Mouse (Mus musculus) thymus, adult 18-20 months (tissue): Measurements from ENCODE around the gene Fscn1.

Source experiments
- DNase-seq, 2 experiments: peaks; one replicate each; pipeline ENCODE4 v3.0.0; 2022; ENCODE audit warnings: mixed read lengths in 2 of 2

The Fscn1 gene

DNA sequence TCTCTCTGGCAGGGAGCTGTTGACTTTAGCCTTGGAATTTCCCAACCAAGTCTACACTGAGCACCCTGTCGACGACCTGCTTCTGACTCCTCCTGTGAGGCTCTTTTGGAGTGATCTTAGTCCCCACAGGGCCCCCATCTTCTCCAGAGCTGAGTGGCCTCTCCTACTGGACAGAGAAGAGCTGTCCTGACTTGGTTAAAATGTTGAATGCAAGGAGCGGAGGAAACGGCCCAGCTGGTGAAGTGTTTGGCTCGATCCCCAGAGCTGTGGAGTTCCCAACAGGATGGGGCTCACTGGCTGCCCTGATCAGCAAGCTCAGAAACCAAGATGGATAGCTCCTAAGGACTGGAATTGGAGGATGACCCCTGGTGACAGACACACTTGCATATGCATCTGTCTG, 16.4 kb downstream of the Fscn1 start:
- DNase-seq = no peak

DNA sequence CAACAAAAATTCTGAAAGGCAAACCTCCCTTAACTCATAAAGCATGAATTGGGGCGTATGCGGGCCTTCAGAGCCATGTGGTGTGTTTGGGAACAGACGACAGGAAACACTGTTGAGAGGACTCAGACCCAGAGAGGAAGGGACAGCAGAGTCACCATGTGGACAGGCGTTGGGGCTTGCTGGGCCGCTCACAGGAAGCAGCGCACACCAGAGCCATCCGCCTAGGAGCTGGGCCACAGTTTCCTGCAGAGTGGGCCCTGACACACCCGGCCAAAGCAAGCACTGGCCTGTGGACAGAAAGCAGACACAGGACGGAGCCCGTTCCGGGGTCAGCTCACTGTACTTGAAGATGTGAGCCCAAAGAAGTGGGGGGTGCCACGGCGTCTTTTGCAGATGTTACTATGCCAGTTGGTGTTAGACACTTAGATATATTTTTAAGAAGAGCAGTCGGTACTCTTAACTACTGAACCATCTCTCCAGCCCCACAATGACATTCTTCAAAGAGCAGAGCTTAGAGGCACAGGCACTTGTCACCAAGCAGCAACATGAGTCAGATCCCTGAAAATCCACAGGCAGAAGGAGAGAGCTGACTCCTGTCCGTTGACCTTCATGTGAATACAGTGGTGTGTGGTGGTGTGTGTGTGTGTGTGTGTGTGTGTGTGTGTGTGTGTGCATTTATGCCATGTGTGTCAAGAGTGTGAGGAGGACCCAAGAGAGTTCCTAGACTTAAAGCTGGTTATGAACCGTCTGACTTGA, 22.1 kb downstream of the Fscn1 start:
- no peak for DNase-seq

DNA sequence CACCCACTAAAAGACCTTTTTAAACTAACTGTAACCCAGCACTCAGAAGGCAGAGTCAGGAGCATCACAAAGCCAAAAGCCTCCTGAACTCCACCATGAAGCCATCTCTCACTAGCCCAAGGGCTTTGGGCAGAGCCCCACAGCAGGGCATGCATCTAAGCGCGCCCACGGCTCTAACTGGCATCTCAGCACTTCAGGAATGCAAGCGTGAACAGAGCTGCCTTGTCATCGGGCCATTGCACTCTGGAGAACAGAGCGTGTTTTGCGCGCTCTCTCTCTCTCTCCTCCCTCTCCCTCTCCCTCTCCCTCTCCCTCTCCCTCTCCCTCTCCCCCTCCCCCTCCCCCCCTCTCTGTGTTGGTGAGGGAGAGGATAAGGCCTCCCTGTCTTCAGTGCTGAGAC, 23.0 kb downstream of the Fscn1 start:
- no peak for DNase-seq

DNA sequence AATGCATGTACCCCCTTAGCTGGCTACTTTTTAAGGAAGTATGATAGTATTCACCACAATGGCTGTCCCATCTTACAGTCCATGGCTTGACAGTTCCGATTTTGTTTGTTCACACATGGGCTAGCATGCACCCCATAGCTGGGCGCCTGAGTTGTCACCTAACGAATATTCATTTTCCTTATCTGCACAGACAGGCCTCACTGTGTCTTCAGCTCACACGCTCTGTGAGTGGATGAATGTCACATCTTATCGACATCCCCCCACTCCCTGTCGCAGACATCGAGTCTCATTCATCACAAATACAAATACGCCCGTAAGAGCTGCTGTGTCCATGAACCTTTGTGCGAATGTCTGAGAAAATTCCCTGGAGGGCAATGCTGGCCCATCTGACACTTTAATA, 24.1 kb downstream of the Fscn1 start:
- DNase-seq = no peak

DNA sequence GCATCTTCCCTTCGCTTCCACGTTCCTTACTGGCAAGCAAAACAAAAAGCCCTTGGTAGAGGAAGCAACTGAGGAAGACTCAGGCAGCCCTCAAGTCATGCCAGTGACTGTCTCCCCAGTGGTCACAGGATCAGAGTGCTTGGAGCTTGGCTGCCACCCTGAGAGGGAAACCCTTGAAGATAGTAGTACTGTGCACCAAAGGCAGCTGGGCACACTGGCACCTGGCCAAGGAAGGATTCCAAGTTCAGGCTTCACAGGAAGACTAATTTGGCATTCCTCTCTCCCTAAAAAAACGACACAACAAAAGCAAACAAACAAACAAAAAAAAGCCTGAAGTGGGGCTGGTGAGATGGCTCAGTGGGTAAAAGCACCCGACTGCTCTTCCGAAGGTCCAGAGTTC, 28.4 kb downstream of the Fscn1 start:
- DNase-seq = no peak

DNA sequence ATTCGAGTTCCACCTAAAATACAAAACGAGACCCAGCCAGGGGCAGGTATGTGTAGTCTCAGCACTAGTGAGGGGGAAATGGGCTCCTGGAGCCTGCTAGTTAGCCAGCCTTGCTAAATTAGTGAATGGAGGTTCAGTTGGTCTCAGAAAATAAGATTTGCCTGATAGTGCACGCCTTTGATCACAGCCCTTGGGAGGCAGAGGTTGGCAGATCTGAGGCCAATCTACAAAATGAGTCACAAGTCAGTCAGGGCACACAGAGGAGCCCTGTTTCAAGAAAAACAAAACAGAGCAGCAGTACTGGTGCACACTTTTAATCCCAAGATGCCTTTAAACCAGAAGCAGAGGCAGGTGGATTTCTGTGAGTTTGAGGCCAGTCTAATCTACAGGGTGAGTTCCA, 29.0 kb downstream of the Fscn1 start:
- no peak for DNase-seq

DNA sequence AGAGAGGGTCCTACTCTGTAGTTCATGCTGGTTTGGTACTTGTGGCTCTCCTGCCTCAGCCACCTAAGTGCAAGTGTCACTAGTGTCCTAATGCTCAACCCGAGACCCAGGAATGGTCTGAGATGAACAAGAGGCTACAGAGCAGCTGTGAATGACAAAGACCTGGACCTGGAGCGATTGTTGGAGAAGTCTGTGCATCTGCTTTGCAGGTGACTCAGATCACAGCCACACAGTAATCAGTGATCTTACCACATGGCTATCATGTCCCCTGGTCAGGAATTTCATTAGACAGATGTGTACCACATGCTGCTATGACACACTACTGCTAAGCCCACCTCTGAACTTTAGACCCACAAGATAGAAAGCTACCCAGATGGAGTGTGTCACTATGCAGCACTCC, 34.6 kb downstream of the Fscn1 start:
- no peak for DNase-seq

DNA sequence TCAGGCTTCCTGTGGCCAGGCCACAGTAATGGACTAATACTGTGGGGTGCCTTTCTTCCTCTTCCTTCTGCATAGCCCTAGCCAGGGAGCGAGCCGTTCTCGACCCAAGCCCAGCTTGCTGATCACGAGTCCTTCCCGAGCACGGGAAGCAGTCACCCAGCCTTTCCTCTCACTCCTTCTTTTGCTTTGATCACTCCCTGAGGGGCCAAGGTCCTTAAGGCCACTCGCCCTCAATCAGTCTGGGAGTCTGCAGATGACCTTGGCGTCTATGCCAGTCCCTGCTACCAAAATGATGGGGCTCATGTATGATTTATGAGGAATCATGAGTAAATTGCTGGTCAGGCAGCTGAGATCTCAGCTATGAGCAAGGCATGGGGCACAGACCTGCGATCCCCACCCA, 37.4 kb downstream of the Fscn1 start:
- DNase-seq = no peak

DNA sequence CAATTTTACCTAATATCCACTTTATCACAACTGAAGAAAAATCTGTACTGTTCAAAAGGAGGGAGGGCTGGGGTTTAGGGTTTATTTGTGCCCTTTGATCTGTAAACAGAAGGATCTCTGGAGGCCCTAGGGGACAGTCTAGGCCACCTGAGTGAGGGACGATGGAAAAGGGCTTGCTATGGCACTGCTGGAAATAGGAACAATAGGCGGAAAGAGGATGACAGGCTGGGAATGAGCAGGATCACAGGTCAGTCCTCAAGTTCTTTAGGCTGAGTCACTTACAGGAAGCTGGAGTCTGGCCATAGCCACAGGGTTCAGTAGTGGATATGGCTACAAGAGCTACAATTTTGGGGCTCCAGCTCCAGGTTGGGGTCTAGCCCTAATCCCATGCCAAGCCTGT, 38.0 kb downstream of the Fscn1 start:
- no peak for DNase-seq

DNA sequence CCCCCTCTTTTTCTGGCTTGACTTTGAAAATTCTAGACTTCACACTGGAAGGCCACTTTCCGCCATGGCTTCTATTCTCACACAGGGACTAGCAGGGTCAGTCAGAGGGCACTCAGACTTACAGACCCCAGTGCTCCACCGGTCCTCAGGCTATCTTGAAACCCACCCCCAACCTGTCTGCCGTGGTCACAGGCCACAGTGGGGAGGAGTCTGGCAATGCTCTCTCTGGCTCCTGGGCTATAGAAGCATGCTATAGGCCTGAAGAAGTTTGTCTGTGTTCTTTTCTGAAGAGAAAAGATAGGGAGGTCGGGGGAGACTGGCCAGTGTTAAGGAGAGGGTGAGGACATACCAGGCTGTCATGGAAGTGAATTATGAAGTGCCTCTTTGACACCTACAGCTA, 39.9 kb downstream of the Fscn1 start:
- no peak for DNase-seq

DNA sequence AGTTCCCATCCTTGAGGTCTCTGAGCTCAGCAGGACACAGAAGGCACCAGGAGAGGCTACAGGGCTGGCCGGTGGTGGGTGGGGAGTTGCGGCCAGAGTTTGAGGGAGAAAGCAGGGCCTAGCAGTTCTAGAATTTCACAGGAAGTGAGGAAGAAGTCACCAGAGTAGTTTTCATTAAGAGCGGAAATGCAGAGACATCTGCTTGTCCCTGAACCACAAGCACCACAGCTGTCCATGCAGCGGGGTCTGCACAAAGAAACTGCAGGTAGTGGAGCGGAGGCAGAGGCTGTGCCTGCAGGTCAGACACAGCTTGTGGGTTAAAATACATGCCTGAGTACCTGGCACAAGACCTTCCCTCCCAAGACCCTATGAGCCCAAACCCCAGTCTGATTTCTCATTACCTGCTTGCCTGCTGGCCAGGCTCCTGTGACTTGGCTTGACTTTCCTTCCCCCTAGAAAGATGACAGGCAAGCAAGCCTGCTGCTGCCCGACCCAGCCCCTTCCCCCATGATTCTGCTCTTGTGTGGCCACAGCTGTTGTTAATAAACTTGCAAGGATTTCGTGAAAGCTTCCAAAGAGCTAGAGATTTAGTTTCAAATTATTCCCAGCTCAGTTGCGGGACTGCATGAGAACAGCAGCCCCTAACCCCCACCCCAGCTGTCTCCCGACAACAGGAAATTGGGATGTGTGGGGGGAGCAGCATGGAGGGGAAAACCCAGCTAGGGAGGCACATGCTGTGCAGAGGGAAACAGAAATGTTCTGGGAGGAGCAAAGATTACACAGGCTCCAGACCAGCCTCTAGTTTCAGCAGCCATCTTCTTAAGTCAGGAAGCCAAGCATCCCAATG, 40.7 kb downstream of the Fscn1 start:
- no peak for DNase-seq

DNA sequence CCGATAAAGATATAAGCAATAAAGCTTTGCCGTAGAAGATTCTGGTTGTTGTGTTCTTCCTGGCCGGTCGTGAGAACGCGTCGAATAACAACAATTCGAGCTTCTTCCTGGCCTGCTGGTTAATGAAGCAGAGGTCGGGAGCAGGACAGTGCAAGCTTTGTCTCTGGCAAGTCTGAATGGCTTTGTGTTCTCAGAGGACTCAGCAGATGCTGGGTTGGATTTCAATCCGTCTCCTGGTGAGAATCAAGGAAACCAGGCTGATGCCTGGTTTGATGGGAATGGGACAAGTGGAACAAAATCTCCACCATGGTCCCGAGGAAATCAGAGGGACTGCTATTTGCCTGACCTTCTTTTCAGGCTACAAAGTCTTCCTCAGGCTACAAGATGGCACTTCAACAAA, 49.2 kb downstream of the Fscn1 start:
- DNase-seq = no peak

DNA sequence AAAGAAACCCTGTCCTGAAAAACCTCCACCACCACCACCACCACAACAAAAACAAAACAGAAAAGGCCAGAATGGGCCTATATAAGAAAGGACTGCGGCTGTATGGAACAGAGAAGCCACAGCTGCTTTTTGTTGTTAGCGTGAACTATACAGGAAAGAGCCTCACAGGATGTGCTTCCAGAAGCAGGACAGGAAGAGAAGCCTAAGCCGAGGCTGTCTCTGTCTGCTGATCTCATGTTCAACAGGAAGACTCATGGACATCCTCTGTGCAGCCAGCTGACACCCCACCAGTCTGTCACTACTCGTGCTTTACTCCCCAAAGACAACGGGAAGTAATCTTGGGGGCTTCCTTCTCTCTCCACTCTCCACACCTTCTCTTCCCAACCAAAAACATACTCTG, 57.3 kb downstream of the Fscn1 start:
- no peak for DNase-seq
